Mouse (Mus musculus) heart, embryonic 12.5 days (tissue): Measurements from ENCODE around the gene Mypop. TPM values are rescaled to one million over a fixed set of nuclear protein-coding genes. Genes with fewer than 3 reads are reported as not detected.

Experiments
- ATAC-seq: fragments of 200-750 bp; cut with Nextera tagmentation; 2 replicates; pipeline ENCODE4 v1.8.0; 2017; ENCODE audit warnings: moderate TSS enrichment, moderate library complexity; ENCODE audit not compliant: insufficient number of reproducible peaks, low FRiP score
- H3K27ac ChIP-seq: fragments of 300-500 bp; sonication (generic); 2 replicates; pipeline ENCODE4 v1.5.1; 2016; ENCODE audit warnings: mild to moderate bottlenecking, moderate library complexity; ENCODE audit not compliant: poor library complexity, severe bottlenecking
- H3K27me3 ChIP-seq: fragments of 300-500 bp; sonication (generic); replicated peaks from 2 replicates; pipeline ENCODE4 v1.6.1; 2016; ENCODE audit warnings: mild to moderate bottlenecking, moderate library complexity
- H3K36me3 ChIP-seq: fragments of 300-500 bp; sonication (generic); 2 replicates; pipeline ENCODE4 v1.6.1; 2016; ENCODE audit warnings: mild to moderate bottlenecking, moderate library complexity
- H3K4me1 ChIP-seq: fragments of 300-500 bp; sonication (generic); replicated peaks from 2 replicates; pipeline ENCODE4 v1.6.1; 2016; ENCODE audit warnings: mild to moderate bottlenecking
- H3K4me2 ChIP-seq: fragments of 300-500 bp; sonication (generic); 2 replicates; pipeline ENCODE4 v1.6.1; 2016; ENCODE audit warnings: mild to moderate bottlenecking, moderate library complexity
- H3K4me3 ChIP-seq: fragments of 300-500 bp; sonication (generic); 2 replicates; pipeline ENCODE4 v1.5.1; 2016; ENCODE audit warnings: mild to moderate bottlenecking
- H3K9ac ChIP-seq: fragments of 300-500 bp; sonication (generic); 2 replicates; pipeline ENCODE4 v1.6.1; 2016; ENCODE audit warnings: mild to moderate bottlenecking, moderate library complexity
- H3K9me3 ChIP-seq: fragments of 300-500 bp; sonication (generic); replicated peaks from 2 replicates; pipeline ENCODE4 v1.6.1; 2016; ENCODE audit warnings: mild to moderate bottlenecking, moderate library complexity
- whole genome bisulfite sequencing: fragments of 180-500 bp; shearing (Covaris S2); methylation state at CpG from one replicate; pipeline ENCODE4 v1.1.7; 2016; 5-methylcytosine and 5-hydroxymethylcytosine counted together
- polyA plus RNA-seq: library from polyadenylated mRNA; unstranded; fragments of >200 nt; fragmentation: Nextera tagmentation; extraction: Ambion mirVana; gene quantifications from 2 replicates; pipeline ENCODE4 v1.2.1, GENCODE M21; 2016

The Mypop gene
- polyA plus RNA-seq, 1 experiment from 2014 or later = 3.0 TPM

DNA sequence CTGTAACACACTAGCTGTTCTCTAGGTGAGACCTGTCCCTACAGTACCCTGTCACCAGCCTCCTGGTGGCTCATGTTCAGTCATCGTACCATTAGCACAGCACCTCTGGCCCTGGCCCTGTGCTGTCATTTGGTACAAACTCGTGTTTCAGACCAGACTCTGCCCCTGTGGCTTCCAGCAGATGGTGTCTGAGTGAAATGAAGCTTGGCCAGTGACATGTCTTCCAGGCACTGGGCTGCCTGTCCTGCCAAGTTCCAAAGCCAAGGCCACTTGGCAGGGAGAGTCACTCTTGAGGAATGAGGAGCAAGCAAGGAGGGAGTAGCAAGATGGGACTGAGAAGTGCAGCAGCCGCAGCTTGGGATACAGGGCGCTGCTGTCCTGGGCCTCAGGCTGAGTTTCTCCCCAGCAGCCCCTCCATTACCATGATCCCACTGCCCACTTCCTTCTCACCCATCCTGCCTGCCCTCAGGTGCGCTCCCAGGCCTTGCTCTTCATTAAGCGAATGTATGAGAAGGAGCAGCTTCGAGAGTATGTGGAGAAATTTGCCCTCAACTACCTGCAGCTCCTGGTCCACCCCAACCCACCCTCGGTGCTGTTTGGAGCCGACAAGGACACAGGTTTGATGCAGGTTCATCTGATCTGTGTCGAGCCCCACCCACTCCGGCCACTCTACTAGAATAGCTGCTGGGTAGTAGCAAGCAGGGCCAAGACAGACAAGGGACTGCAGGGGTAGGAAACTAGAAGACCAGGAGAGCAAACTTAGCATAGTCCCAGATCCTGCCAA is 55.4 kb downstream of the Mypop start:
- Histone ChIP-seq H3K9ac (no peak overlapping the region), H3K9me3 (no peaks in the 10 kb centered on the region), H3K36me3 (peaks cover 100% of the 10 kb centered on the region), H3K4me3 (no peak overlapping the region), H3K27ac (no peak overlapping the region), H3K4me2 (no peak overlapping the region), H3K4me1 (no peaks in the 10 kb centered on the region), H3K27me3 (no peaks in the 10 kb centered on the region)
- 91% methylated on average over 11 of the region's 11 CpGs for WGBS
- ATAC-seq = no peak

DNA sequence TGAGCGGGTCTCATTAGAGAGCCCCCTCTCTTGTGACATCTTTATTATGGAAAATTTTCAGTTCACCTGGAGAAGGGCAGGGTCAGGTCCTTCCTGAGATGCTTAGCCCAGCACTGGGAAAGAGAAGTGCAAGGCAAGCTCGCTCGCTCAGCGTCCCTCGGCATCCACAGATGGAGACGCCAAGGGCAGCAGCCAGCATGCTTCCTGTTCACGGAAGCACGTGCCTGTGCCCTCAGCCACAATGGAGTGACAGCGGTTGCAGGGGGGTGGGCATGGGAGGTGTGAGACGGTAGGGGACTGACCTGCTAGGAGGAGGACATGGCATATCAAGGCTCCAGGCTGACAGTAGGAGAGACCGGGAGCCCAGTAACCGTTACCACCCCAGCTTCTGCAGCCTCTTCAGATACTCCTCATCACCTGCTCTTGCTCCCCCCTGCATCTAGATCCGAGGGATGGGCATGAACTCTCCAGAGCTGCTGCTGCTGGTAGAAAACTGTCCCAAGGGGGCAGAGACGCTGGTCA is 57.0 kb downstream of the Mypop start:
- no peak overlapping the region for H3K4me2 ChIP-seq
- H3K27ac ChIP-seq = no peak overlapping the region
- H3K27me3 ChIP-seq = no peaks in the 10 kb centered on the region
- no peak for ATAC-seq
- no peaks in the 10 kb centered on the region for H3K4me1 ChIP-seq
- H3K9ac ChIP-seq = no peak overlapping the region
- H3K9me3 ChIP-seq = no peaks in the 10 kb centered on the region
- no peak overlapping the region for H3K4me3 ChIP-seq
- WGBS = 83% methylated on average over 14 of the region's 14 CpGs
- H3K36me3 ChIP-seq = peaks cover 98% of the 10 kb centered on the region

GRCm38 (mm10) chr7:19049252-19049651 is 58.2 kb downstream of the Mypop start:
- Histone ChIP-seq H3K9ac (no peak overlapping the region), H3K36me3 (peaks cover 89% of the 10 kb centered on the region), H3K4me1 (0 out of 2 replicates have a peak, but pooled peaks cover 4% of the 10 kb centered on the region), H3K27ac (no peak overlapping the region), H3K27me3 (no peaks in the 10 kb centered on the region), H3K4me2 (no peak overlapping the region), H3K9me3 (no peaks in the 10 kb centered on the region), H3K4me3 (no peak overlapping the region)
- 89% methylated on average over 5 of the region's 5 CpGs for WGBS
- ATAC-seq = no peak

GRCm38 (mm10) chr7:19050172-19050571 is 59.1 kb downstream of the Mypop start:
- no peak overlapping the region for H3K27ac ChIP-seq
- no peak for ATAC-seq
- WGBS = 86% methylated on average over 8 of the region's 8 CpGs
- no peak overlapping the region for H3K4me3 ChIP-seq
- no peaks in the 10 kb centered on the region for H3K27me3 ChIP-seq
- peaks cover 86% of the 10 kb centered on the region for H3K36me3 ChIP-seq
- H3K9ac ChIP-seq = no peak overlapping the region
- H3K9me3 ChIP-seq = no peaks in the 10 kb centered on the region
- no peak overlapping the region for H3K4me2 ChIP-seq
- H3K4me1 ChIP-seq = 0 out of 2 replicates have a peak, but pooled peaks cover 8% of the 10 kb centered on the region

GRCm38 (mm10) chr7:19051161-19051560 is 60.1 kb downstream of the Mypop start:
- no peak overlapping the region for H3K9ac ChIP-seq
- ATAC-seq = no peak
- no peaks in the 10 kb centered on the region for H3K27me3 ChIP-seq
- H3K9me3 ChIP-seq = no peaks in the 10 kb centered on the region
- H3K36me3 ChIP-seq = peaks cover 78% of the 10 kb centered on the region
- no peak overlapping the region for H3K4me3 ChIP-seq
- H3K27ac ChIP-seq = no peak overlapping the region
- WGBS = 58% methylated on average over 4 of the region's 4 CpGs
- no peak overlapping the region for H3K4me2 ChIP-seq
- H3K4me1 ChIP-seq = 0 out of 2 replicates have a peak, but pooled peaks cover 8% of the 10 kb centered on the region

Other genes with a start within 250 kb of the Mypop start
- not detected in 2 replicates for gene Psg19, start 192.7 kb upstream of the Mypop start, polyA plus RNA-seq
- gene Psg17, start 169.6 kb upstream of the Mypop start, polyA plus RNA-seq = not detected in 2 replicates
- gene Mill2, start 151.3 kb upstream of the Mypop start, polyA plus RNA-seq = 0.17 and 0.31 TPM in 2 replicates
- 0.83 and 0.96 TPM in 2 replicates for gene Pglyrp1, start 119.9 kb upstream of the Mypop start, polyA plus RNA-seq
- 23.3 and 24.0 TPM in 2 replicates for gene Ccdc61, start 80.8 kb upstream of the Mypop start, polyA plus RNA-seq
- 0.60 and 0.64 TPM in 2 replicates for gene Nova2, start 65.4 kb upstream of the Mypop start, polyA plus RNA-seq
- not detected in 2 replicates for gene Nanos2, start 3.8 kb upstream of the Mypop start, polyA plus RNA-seq
- gene Irf2bp1, start 12.8 kb downstream of the Mypop start, polyA plus RNA-seq = 21.3 and 22.8 TPM in 2 replicates
- gene Foxa3, start 32.3 kb downstream of the Mypop start, polyA plus RNA-seq = 0.37 TPM in 1 of 2 replicates, not detected in the other
- gene Sympk, start 33.1 kb downstream of the Mypop start, polyA plus RNA-seq = 33.2 TPM in 2 replicates
- gene Rsph6a, start 63.4 kb downstream of the Mypop start, polyA plus RNA-seq = not detected in 2 replicates
- gene Dmwd, start 85.0 kb downstream of the Mypop start, polyA plus RNA-seq = 15.4 and 15.5 TPM in 2 replicates
- gene Dmpk, start 92.6 kb downstream of the Mypop start, polyA plus RNA-seq = 16.4 and 17.2 TPM in 2 replicates
- 7.1 and 7.2 TPM in 2 replicates for gene Six5, start 103.3 kb downstream of the Mypop start, polyA plus RNA-seq
- gene Gm4969, start 127.1 kb downstream of the Mypop start, polyA plus RNA-seq = 2.2 TPM in 2 replicates
- 10.2 and 11.2 TPM in 2 replicates for gene Fbxo46, start 128.6 kb downstream of the Mypop start, polyA plus RNA-seq
- gene Qpctl, start 158.0 kb downstream of the Mypop start, polyA plus RNA-seq = 10.0 TPM in 2 replicates
- gene Snrpd2, start 158.5 kb downstream of the Mypop start, polyA plus RNA-seq = 101 TPM in 2 replicates
- 8.0 and 9.7 TPM in 2 replicates for gene Gipr, start 174.9 kb downstream of the Mypop start, polyA plus RNA-seq
- gene Eml2, start 185.2 kb downstream of the Mypop start, polyA plus RNA-seq = 17.7 and 18.2 TPM in 2 replicates
- gene Gpr4, start 221.3 kb downstream of the Mypop start, polyA plus RNA-seq = 0.97 and 1.1 TPM in 2 replicates
- gene Opa3, start 237.1 kb downstream of the Mypop start, polyA plus RNA-seq = 37.0 and 38.4 TPM in 2 replicates